Mouse (Mus musculus) adrenal gland, adult (tissue): ENCODE results near the gene Btg1-ps1.
"Not testable (repeated sequence)": the region's sequence is repeated elsewhere in the genome, so short reads cannot be mapped to it uniquely, and the experiment has no call there.

Experiments
- DNase-seq, 2 experiments: peaks; one replicate each; pipeline ENCODE4 v3.0.0; 2022 to 2023; ENCODE audit warnings: low spot score in 1 of 2; ENCODE audit not compliant: inconsistent age in 2 of 2

The Btg1-ps1 gene

DNA sequence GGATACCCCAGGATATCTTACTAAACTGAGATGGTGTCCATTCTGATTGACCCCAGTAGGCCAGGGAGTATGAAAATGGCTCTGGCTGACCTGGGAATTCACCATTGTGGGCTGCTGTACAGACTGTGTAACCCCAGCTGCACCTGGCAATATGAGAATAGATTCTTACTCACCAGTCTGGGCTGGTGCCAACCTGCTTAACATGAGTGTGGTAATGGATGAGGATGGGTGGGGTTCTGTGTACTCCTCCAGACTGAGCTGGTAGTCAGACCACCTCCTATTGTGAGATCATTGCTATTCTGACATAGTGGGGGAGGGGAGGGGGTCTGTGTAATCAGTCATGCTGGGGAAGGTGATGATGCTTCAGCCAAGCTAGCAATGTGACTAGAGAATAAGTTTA is at the start of gene Btg1-ps1:
Gene Btg1-ps1 (minus strand): TSS at position 219 of the 400 bp plus-strand sequence.
- not testable (repeated sequence) for DNase-seq

DNA sequence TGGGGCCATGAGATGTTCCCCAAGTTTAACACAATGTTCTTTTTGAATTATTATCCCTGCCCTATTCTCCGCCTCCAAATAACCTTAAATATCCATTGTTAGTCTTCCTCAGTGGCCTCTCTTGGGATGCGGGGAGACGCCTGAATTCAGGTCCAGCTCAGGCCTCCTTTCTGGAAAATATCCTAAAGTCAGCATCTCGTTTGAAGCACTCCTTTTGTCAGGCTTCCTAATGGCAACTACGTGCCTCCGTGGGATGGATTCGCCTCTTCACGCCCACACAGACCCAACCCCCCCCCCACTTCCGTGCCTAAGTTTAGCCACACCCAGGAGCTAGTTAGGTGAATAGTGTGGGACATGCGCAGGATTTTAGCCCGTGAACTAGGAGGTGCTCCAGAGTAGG is 47.6 kb upstream of the Btg1-ps1 start, which contains the start of gene Rhox10:
Gene Rhox10 (plus strand): TSS at position 301 of the 400 bp plus-strand sequence.
- no peak for DNase-seq

DNA sequence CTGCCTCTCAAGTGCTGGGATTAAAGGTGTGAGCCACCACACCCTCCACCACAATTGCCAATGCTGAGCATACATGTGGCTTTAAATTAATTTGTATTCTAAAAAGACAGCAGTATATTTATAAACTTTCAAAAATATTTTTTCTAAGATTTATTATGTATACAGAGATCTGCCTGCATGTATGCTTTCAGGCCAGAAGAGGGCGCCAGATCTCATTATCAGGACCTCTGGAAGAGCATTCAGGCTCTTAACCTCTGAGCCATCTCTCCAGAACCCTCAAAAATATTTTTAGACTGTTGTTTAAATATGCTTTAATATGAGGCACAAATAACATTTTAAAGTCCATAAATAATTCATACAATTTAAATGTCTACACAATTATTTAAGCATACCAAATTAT is 42.9 kb upstream of the Btg1-ps1 start:
- peak in 1 of 2 experiments; percentile 36 for DNase-seq

DNA sequence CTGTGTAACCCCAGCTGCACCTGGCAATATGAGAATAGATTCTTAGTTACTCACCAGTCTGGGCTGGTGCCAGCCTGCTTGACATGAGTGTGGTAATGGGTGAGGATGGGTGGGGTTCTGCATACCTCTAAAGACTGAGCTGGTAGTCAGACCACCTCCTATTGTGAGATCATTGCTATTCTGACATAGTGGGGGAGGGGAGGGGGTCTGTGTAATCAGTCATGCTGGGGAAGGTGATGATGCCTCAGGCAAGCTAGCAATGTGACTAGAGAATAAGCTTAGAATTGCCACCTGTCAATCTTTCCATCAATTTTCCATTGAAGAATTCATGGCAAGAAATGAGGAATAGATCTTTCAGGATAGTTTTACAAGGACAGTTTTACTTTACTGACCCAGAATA is 24.4 kb upstream of the Btg1-ps1 start, which contains the start of gene Btg1-ps2:
Gene Btg1-ps2 (minus strand): TSS at position 101 of the 400 bp plus-strand sequence.
- not testable (repeated sequence) for DNase-seq

- peak; percentile 63 to 67 for DNase-seq
These were observed 21.1 kb upstream of the Btg1-ps1 start for GRCm38 (mm10) chrX:38039666-38040065.

GRCm38 (mm10) chrX:38033841-38034240 is 15.2 kb upstream of the Btg1-ps1 start:
- DNase-seq = peak in 1 of 2 experiments; percentile 9

GRCm38 (mm10) chrX:38008756-38009155 is 9.9 kb downstream of the Btg1-ps1 start:
- DNase-seq = peak; percentile 66 to 82
